Comparison of ENCODE assay signal across 9 mouse cellular contexts in genomic region chr2:136648606-136649005, GRCm38 (mm10).
DNase-seq lines count a peak whose midpoint lies in the region; ATAC-seq lines count a peak whose summit lies in the region.
"Had no signal": no experiment of that assay in that cellular context is flagged by ENCODE, and none has a peak within 500 bp of the region (broad histone marks: within the 10 kb centered on the region; RNA-seq: fewer than 3 reads in every experiment).

No protein-coding gene starts in this region.

- H3K4me2 ChIP-seq in stomach, embryonic 16.5 days (ENCODE audit: low read depth, low read length) = no peak overlapping the region

- no peak overlapping the region for H3K4me3 ChIP-seq in stomach, embryonic 16.5 days (replicated peaks; ENCODE audit: low read length)
- H3K4me3 ChIP-seq: myocyte had no signal

- no peaks in the 10 kb centered on the region for H3K4me1 ChIP-seq in stomach, embryonic 16.5 days (ENCODE audit: control insufficient read depth, insufficient read depth, low read length)

- DNase-seq in frontal cortex, postnatal 36 days (ENCODE audit: low spot score in 2 of 2) = peak; percentile 43
- no peak for DNase-seq in frontal cortex, postnatal 25 days (ENCODE audit: low spot score in 2 of 2)
- DNase-seq in adrenal gland, adult 8-10 months = peak; percentile 64
- peak; percentile 12 for DNase-seq in gastrocnemius, postnatal 14 days
- DNase-seq in left cerebral cortex, postnatal 25 days (ENCODE audit: low spot score in 2 of 2) = peak; percentile 23 to 47
- DNase-seq in liver = no peak
- no peak for DNase-seq in layer of hippocampus, postnatal 14 days (ENCODE audit: low spot score in 2 of 2)

- peak; percentile 69 for ATAC-seq in stomach, embryonic 16.5 days (ENCODE audit: insufficient read depth, low FRiP score)

- no peak overlapping the region for H3K27ac ChIP-seq in stomach, embryonic 16.5 days (ENCODE audit: low read length)

- intact Hi-C loops in gastrocnemius, postnatal 14 days (cut with DNase I; ENCODE audit: low total_unique reads) = no loop called here
- intact Hi-C loops in left cerebral cortex, postnatal 25 days (cut with DNase I) = no loop called here

- no peaks in the 10 kb centered on the region for H3K36me3 ChIP-seq in stomach, embryonic 16.5 days (ENCODE audit: control insufficient read depth, insufficient read depth, low read length)

- no peaks in the 10 kb centered on the region for H3K9me3 ChIP-seq in stomach, embryonic 16.5 days (replicated peaks; ENCODE audit: control insufficient read depth, low read length)

- no peak overlapping the region for H3K9ac ChIP-seq in stomach, embryonic 16.5 days (ENCODE audit: low read length)

- 56% methylated on average over 5 of the region's 5 CpGs for WGBS in stomach, embryonic 16.5 days

- H3K27me3 ChIP-seq in stomach, embryonic 16.5 days (ENCODE audit: control insufficient read depth, insufficient read depth, low read length) = no peaks in the 10 kb centered on the region

Comparison
In these comparisons a context has a peak if more than half of its experiments do, and no peak if none do; other contexts are left out.
1. DNase-seq: peak in frontal cortex, postnatal 36 days (2 of 2), adrenal gland, adult 8-10 months (single experiment), gastrocnemius, postnatal 14 days (single experiment) and left cerebral cortex, postnatal 25 days (2 of 2); none in frontal cortex, postnatal 25 days (0 of 2), liver (single experiment) and layer of hippocampus, postnatal 14 days (0 of 2).